Mouse (Mus musculus): ENCODE results near the gene Necap1.

The Necap1 gene

DNA sequence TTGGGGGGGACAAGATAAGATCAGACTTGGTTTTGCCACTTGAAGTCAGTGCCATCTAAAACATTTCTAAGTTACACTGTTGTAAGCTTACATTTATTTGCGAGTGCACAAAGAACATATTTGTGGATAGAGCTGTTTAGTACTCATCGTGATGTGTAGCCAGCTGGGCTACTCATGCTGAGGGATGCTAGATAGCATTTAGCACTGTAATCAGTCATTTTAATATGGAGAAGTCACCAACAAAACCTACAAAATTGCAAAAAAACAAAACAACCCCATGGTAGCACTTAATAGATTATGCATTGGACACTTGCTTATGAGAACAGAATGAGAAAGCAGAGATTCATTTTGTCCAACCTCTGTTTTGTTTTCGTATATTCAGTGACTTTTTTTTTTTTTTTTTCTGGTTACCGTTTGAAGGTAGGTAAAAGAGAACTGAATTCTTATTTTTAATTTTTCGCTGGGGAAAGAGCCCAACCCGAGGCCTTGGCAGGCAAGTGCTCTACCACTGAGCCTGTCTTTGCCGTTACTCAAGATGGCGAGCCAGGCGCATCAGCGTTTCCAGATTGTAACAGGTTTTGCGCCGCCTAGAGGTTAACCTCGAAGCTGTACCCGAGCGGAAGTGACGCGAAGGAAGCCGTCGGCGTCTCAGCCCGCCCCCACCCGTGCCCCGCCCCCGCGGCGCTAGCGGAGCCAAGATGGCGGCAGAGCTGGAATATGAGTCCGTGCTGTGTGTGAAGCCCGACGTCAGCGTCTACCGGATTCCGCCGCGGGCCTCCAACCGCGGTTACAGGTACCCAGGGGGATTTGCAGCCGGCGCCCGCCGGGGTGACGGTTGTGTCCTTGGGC is at the start of gene Necap1:
Gene Necap1, plus strand, starts transcription at position 604 of the 849 bp plus-strand sequence.
- DNase-seq (ENCODE audit: low spot score in 2 of 2): peak; percentile 95 to 98

DNA sequence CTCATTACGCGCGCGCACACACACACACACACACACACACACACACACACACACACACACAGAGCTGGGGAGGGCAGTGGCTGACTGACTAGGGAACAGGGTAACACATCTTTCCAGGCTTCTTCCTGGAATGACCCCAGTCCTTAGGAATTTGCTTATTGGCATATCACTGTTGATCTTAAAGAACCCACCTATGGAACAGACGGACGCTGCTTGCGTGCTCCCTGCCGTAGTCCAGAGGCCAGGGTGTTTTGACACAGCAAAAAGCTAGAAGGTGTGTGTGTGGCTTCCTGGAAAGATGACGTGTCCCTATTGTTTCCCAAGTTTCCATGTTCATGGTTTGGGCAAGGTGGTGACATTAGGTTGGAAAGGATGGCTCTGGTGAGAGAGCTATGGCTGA is 49.1 kb upstream of the Necap1 start:
- DNase-seq (ENCODE audit: low spot score in 2 of 2): no peak

DNA sequence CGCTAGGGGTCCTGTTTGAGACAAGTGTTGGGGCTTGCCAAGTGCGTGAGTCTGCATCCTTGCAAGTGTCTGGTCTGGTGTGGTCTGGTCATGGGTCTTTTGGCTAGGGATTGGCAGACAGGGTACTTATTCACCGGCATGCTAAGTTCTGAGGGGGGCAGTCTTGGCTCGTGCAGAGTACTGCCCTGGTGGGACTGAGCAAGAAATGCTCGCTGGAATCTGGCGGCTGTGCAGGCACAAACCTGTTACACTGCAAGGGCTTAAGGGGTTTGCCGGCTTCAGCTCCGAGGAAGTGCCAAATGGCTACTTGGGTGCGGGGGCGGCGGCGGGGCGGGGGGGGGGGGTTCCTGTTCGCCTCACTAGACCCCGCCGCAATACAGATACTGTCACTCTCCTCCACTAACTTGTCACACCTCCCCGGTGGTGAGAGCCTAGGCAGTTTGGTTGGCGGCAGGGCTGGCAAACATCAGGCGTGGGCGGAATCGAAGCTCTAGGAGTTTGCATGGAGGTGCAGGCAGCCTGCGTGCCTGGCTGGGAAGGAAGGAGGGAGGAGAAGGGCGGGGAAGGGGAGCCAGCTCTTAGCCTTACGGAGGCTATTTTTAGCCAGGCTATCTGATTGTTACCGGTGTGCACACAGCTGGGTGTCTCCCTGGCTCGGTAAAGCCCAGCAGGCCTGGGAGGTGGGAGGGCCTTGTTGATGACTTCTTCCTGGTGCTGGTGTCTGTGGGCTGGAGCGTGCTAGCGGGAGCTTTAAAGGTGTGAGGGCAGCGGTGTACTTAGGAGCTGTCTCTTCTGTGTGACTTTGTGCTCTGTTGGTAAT is 48.1 kb upstream of the Necap1 start:
- DNase-seq (ENCODE audit: low spot score in 2 of 2): peak; percentile 66 to 72

DNA sequence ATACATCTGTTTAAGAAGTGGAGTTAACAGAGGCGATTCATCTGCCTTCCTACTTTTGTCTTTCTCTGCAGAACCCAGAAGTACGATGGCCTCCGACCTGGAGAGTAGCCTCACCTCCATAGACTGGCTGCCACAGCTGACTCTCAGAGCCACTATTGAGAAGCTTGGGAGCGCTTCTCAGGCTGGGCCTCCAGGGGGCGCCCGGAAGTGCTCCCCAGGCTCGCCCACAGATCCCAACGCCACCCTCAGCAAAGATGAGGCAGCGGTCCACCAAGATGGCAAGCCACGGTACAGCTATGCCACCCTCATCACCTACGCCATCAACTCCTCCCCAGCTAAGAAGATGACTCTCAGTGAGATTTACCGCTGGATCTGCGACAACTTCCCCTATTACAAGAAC is 46.2 kb upstream of the Necap1 start:
- DNase-seq (ENCODE audit: low spot score in 2 of 2): no peak

GRCm38 (mm10) chr6:122832880-122833279 is 41.4 kb upstream of the Necap1 start:
- DNase-seq (ENCODE audit: low spot score in 2 of 2): no peak

DNA sequence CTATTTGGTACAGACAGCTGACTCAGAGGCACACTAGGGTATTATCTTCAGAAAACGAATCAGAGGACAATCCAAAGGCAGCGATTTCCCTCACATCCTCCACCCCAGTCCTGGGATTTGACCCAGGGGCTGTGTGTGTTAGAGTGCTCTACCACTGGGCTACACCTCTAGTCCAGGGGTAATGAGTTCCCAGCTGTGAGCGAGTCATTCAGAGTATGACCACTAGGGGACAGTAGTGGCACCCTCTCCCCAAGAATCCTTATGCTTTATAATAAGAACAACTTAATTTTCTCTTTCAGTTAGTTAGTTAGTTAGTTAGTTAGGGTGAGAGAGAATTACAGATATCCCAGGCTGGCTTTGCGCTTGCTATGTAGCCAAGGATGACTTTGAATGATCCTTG is 39.9 kb upstream of the Necap1 start:
- DNase-seq (ENCODE audit: low spot score in 2 of 2): no peak

- DNase-seq (ENCODE audit: low spot score in 2 of 2): no peak
These were observed 37.3 kb upstream of the Necap1 start for GRCm38 (mm10) chr6:122836974-122837373.

GRCm38 (mm10) chr6:122837539-122837938 is 36.7 kb upstream of the Necap1 start:
- no peak for DNase-seq (ENCODE audit: low spot score in 2 of 2)

- no peak for DNase-seq (ENCODE audit: low spot score in 2 of 2)
These were observed 30.5 kb upstream of the Necap1 start for GRCm38 (mm10) chr6:122843759-122844158.

DNA sequence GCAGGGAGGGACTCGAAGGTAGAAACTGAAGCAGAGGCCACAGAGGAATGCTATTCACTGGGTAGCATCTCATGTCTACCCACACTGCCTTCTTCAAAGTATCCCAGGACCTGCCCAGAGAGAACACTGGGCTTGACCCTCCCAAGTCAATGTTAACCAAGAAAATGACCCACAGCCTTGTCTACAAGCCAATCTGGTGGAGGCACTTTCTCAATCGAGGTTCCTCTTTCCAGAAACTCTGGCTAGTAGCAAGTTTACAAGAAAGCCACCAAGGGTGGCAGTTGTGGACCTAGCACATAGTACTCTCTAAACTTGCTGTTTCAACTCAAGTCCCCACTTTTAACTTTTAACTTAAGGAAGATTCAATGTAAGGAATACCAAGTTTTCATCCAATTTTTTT is 21.6 kb upstream of the Necap1 start:
- no peak for DNase-seq (ENCODE audit: low spot score in 2 of 2)

GRCm38 (mm10) chr6:122854552-122854951 is 19.7 kb upstream of the Necap1 start:
- no peak for DNase-seq (ENCODE audit: low spot score in 2 of 2)

DNA sequence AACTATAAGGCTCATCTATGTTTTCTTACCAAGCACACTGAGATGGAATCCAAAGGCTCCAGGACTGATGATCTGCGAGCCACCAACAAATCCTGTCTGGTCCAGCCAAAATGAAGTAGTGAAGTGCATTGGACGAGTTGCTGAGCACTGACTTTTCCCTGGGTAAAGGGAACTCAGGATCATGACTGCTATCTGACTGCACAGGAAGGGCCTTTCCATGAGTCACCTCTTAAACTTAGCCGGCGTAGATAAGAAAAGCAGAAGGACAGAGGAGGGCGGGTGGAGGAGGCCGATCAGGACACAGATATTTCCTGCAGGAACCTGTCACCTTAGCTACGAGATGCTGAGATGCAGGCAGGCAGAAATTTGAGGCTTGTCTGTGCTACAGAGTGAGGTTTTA is 18.3 kb upstream of the Necap1 start, which contains the start of gene C3ar1:
Gene C3ar1, minus strand, starts transcription at position 207 of the 400 bp plus-strand sequence.
- DNase-seq (ENCODE audit: low spot score in 2 of 2): no peak

DNA sequence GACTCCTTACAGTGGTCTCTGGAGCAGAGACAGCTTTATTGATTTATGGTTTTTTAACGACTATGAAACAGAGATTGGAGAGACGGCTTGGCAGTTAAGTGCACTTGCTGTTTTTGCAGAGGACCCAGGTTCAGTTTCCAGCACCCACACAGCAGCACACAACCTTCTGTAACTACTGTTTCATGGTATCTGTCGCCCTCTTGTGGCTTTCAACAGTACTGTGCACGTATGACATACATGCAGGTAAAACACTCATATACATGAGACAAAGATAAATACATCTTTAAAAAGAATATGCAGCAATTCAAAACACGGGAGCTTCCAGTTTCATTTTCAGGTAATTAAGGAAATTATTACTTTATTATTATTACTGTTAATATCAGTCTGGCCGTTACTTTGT is 11.8 kb upstream of the Necap1 start:
- DNase-seq (ENCODE audit: low spot score in 2 of 2): no peak

GRCm38 (mm10) chr6:122862871-122863270 is 11.4 kb upstream of the Necap1 start:
- DNase-seq (ENCODE audit: low spot score in 2 of 2): no peak

GRCm38 (mm10) chr6:122867914-122868313 is 6.4 kb upstream of the Necap1 start:
- DNase-seq (ENCODE audit: low spot score in 2 of 2): no peak

- DNase-seq (ENCODE audit: low spot score in 2 of 2): no peak
These were observed 4.4 kb upstream of the Necap1 start for GRCm38 (mm10) chr6:122869846-122870245.

DNA sequence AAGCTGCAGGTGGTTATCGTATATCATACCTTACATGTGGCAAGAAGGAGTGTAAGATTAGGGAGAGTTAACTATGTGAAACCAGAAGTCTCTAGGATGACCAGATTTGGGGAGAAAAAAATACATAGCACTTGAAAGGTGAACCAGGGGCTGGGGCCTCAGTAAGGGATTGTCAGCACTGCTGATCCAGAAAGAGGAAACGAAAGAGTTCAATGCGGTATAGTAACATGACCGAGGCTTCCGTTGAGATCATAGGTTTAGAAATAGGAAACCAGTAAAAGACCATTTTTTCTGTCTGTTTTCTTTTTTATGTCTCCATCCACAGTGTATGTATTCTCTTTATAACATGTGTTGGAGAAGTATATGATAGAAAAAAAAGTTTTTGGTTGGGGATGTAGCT is 1.5 kb upstream of the Necap1 start:
- no peak for DNase-seq (ENCODE audit: low spot score in 2 of 2)

DNA sequence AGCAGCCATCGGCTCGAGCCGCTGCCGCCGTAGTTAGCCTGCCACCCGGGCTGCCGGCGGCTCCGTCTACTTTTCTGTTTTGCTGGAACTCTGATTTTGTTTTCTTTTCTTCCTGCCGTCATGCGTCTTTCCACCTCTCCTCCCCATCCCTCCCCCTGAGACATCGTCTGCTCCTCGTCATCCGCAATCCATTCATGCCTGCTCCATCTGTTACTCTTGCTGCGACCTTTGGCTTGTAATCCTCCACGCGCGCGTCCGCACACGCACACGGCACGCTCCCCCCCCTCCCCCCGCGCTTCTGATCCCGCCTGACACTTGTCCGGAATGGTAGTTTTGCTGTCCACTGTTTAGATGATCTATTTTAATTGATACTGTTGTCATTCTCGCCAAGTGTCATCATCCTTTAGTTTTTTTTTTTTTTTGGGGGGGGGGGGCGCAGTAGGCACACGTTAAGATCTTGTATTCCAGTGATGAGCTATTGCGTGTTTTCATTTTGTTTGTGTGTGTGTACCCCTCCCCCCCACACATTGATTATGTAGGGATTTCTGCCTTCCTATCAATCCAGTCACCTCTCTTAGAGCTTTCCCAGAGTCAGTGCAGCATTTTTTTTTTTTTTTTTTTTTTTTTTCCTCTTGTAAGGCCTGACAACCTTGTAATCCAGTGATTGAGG is 581 bp downstream of the Necap1 start:
- no peak for DNase-seq (ENCODE audit: low spot score in 2 of 2)

- no peak for DNase-seq (ENCODE audit: low spot score in 2 of 2)
These were observed 5.0 kb downstream of the Necap1 start for GRCm38 (mm10) chr6:122879141-122879735.

DNA sequence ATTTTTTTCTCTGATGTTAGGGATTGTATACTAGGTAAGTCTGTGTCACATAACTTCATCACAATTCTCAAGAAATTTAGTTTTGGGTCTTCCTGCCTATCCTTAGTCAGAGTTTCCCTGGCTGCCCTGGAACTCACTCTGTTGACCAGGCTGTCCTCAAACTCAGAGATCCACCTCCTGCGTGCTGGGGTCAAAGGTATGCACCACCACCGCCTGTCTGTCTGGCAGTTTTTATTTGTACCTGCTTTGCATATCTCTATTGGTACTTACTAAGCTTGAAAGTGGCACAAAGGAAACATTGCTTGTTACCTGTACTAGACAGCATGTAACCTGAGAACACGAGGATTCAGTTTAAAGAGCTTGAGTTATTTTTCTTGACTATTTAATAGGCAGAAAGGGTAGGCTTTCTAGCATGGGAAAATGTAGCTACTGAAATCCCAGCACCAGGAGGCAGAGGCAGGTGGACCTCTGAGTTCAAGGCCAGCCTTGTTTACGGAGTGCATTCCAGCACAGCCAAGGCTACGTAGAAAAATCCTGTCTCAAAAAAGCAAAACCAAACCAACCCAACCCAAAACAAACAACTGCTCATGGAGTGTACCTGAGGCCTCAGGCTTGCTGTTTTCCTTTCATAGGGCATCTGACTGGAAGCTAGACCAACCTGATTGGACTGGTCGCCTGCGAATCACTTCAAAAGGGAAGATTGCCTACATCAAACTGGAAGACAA is 5.7 kb downstream of the Necap1 start:
- no peak for DNase-seq (ENCODE audit: low spot score in 2 of 2)

GRCm38 (mm10) chr6:122881287-122881686 is 7.0 kb downstream of the Necap1 start:
- no peak for DNase-seq (ENCODE audit: low spot score in 2 of 2)
